Mouse (Mus musculus) hindbrain, embryonic 14.5 days (tissue): Measurements from ENCODE around the gene Pcgf1. TPM values are rescaled to one million over a fixed set of nuclear protein-coding genes. Genes with fewer than 3 reads are reported as not detected.

Experiments used
- ATAC-seq: fragments of 200-750 bp; cut with Nextera tagmentation; 2 replicates; pipeline ENCODE4 v1.8.0; 2017; ENCODE audit warnings: moderate number of reproducible peaks, mild to moderate bottlenecking, moderate TSS enrichment, moderate library complexity; ENCODE audit not compliant: low FRiP score
- DNase-seq: peaks from one replicate; pipeline ENCODE4 v3.0.0-alpha.2; 2015; ENCODE audit warnings: low spot score
- H3K27ac ChIP-seq: fragments of 300-500 bp; sonication (generic); 2 replicates; pipeline ENCODE4 v1.5.1; 2014; ENCODE audit warnings: mild to moderate bottlenecking, moderate library complexity
- H3K27me3 ChIP-seq: fragments of 300-500 bp; sonication (generic); 2 replicates; pipeline ENCODE4 v1.6.1; 2014; ENCODE audit warnings: mild to moderate bottlenecking, low read length, mixed read lengths; ENCODE audit not compliant: control insufficient read depth, insufficient read depth
- H3K36me3 ChIP-seq: fragments of 300-500 bp; sonication (generic); replicated peaks from 2 replicates; pipeline ENCODE4 v1.6.1; 2014; ENCODE audit not compliant: control insufficient read depth, insufficient read depth
- H3K4me1 ChIP-seq: fragments of 300-500 bp; sonication (generic); replicated peaks from 2 replicates; pipeline ENCODE4 v1.6.1; 2014; ENCODE audit warnings: antibody characterized with exemption, low read length, mixed read lengths; ENCODE audit not compliant: control insufficient read depth, insufficient read depth
- H3K4me2 ChIP-seq: fragments of 300-500 bp; sonication (generic); replicated peaks from 2 replicates; pipeline ENCODE4 v1.6.1; 2014; ENCODE audit warnings: mild to moderate bottlenecking, moderate library complexity
- H3K4me3 ChIP-seq: fragments of 300-500 bp; sonication (generic); replicated peaks from 2 replicates; pipeline ENCODE4 v1.5.1; 2014; ENCODE audit warnings: mild to moderate bottlenecking, low read length
- H3K9ac ChIP-seq: fragments of 300-500 bp; sonication (generic); 2 replicates; pipeline ENCODE4 v1.6.1; 2014
- H3K9me3 ChIP-seq: fragments of 300-500 bp; sonication (generic); 2 replicates; pipeline ENCODE4 v1.6.1; 2016; ENCODE audit warnings: low read length; ENCODE audit not compliant: control insufficient read depth
- WGBS: fragments of 180-500 bp; shearing (Covaris S2); extraction: QIAGEN DNeasy Blood & Tissue Kit; methylation state at CpG from one replicate; pipeline ENCODE4 v1.1.7; 2014; 5-methylcytosine and 5-hydroxymethylcytosine counted together
- microRNA counts: library from miRNA; unstranded; fragments of <30 nt; microRNA quantifications from one replicate; lab custom pipeline; 2016
- microRNA-seq: library from miRNA; unstranded; fragments of <30 nt; microRNA quantifications from one replicate; pipeline ENCODE4, GENCODE M21; 2016
- polyA plus RNA-seq: library from polyadenylated mRNA; unstranded; fragments of >200 nt; fragmentation: Nextera tagmentation; extraction: Ambion mirVana; gene quantifications from 2 replicates; pipeline ENCODE4 v1.2.1, GENCODE M21; 2014

Gene Pcgf1
- polyA plus RNA-seq, 1 experiment from 2014 or later, result 36.7 TPM

- no peaks in the 10 kb centered on the region for H3K36me3 ChIP-seq
- H3K4me3 ChIP-seq, result peak within 1 kb of the TSS; percentile 53
- peaks cover 28% of the 10 kb centered on the region for H3K4me1 ChIP-seq
- no peaks in the 10 kb centered on the region for H3K9me3 ChIP-seq
- H3K9ac ChIP-seq, result peak within 1 kb of the TSS; percentile 55
- 0 out of 2 replicates have a peak within 1 kb of the TSS, but pooled peaks have one; percentile 38 for H3K27ac ChIP-seq
- WGBS, result 28% methylated on average over 5 of the region's 5 CpGs
- DNase-seq (no peak), ATAC-seq (no peak)
- H3K27me3 ChIP-seq, result no peaks in the 10 kb centered on the region
- H3K4me2 ChIP-seq, result peak within 1 kb of the TSS; percentile 88
Observed at GRCm38 (mm10) chr6:83125331-83125730, 47.7 kb downstream of the Pcgf1 start, which contains the start of gene Ino80b. Gene Ino80b, minus strand, starts transcription at chr6:83125431.

- H3K9ac ChIP-seq, result no peak overlapping the region
- 98% methylated on average over 5 of the region's 5 CpGs for WGBS
- ATAC-seq, result no peak
Observed at GRCm38 (mm10) chr6:83127419-83127818, 49.8 kb downstream of the Pcgf1 start.

More at GRCm38 (mm10) chr6:83127419-83127818, 49.8 kb downstream of the Pcgf1 start:
- DNase-seq, result no peak
- Histone ChIP-seq H3K4me2 (no peak overlapping the region), H3K4me3 (no peak overlapping the region), H3K9me3 (no peaks in the 10 kb centered on the region), H3K36me3 (no peaks in the 10 kb centered on the region), H3K27me3 (no peaks in the 10 kb centered on the region), H3K27ac (no peak overlapping the region), H3K4me1 (peaks cover 21% of the 10 kb centered on the region)

MicroRNAs within 50 kb of the gene (microRNA counts, 519-probe panel; counts per million panel counts)
- microRNA mmu-miR-3470a+mmu-miR-3470b (lab: Ali Mortazavi, UCI), result not detected

Small RNAs within 50 kb of the gene (microRNA-seq; reads per million reads assigned to microRNA genes)
- gene Mir3470a, result not detected
- not detected for gene Mir7040

Other genes starting within 250 kb of the Pcgf1 start
- 14.0 and 14.4 TPM in 2 replicates for gene Sema4f, start 138.1 kb upstream of the Pcgf1 start, polyA plus RNA-seq
- 0.16 TPM in 1 of 2 replicates, not detected in the other for gene M1ap, start 131.0 kb upstream of the Pcgf1 start, polyA plus RNA-seq
- gene Dok1, start 44.4 kb upstream of the Pcgf1 start, polyA plus RNA-seq, result 1.2 and 2.2 TPM in 2 replicates
- gene Loxl3, start 43.7 kb upstream of the Pcgf1 start, polyA plus RNA-seq, result 3.5 and 4.9 TPM in 2 replicates
- 109 and 111 TPM in 2 replicates for gene Aup1, start 23.3 kb upstream of the Pcgf1 start, polyA plus RNA-seq
- gene Htra2, start 22.6 kb upstream of the Pcgf1 start, polyA plus RNA-seq, result 40.4 and 42.9 TPM in 2 replicates
- gene Dqx1, start 20.0 kb upstream of the Pcgf1 start, polyA plus RNA-seq, result 0.29 TPM in 2 replicates
- 0.22 TPM in 1 of 2 replicates, not detected in the other for gene Tlx2, start 7.6 kb upstream of the Pcgf1 start, polyA plus RNA-seq
- not detected in 2 replicates for gene Lbx2, start 8.5 kb downstream of the Pcgf1 start, polyA plus RNA-seq
- gene Ccdc142, start 23.7 kb downstream of the Pcgf1 start, polyA plus RNA-seq, result 3.5 and 4.2 TPM in 2 replicates
- gene Gm42688, start 23.7 kb downstream of the Pcgf1 start, polyA plus RNA-seq, result 4.9 and 5.3 TPM in 2 replicates
- gene Mrpl53, start 31.2 kb downstream of the Pcgf1 start, polyA plus RNA-seq, result 110 and 129 TPM in 2 replicates
- gene Mogs, start 37.6 kb downstream of the Pcgf1 start, polyA plus RNA-seq, result 23.9 and 24.0 TPM in 2 replicates
- 114 and 134 TPM in 2 replicates for gene Wbp1, start 43.7 kb downstream of the Pcgf1 start, polyA plus RNA-seq
- gene Ino80b, start 47.6 kb downstream of the Pcgf1 start, polyA plus RNA-seq, result 15.4 and 15.8 TPM in 2 replicates
- 8.9 and 9.8 TPM in 2 replicates for gene Rtkn, start 57.6 kb downstream of the Pcgf1 start, polyA plus RNA-seq
- 17.8 and 18.0 TPM in 2 replicates for gene Wdr54, start 78.5 kb downstream of the Pcgf1 start, polyA plus RNA-seq
- 7.1 and 7.5 TPM in 2 replicates for gene 1700003E16Rik, start 78.5 kb downstream of the Pcgf1 start, polyA plus RNA-seq
- 147 and 155 TPM in 2 replicates for gene Dctn1, start 88.1 kb downstream of the Pcgf1 start, polyA plus RNA-seq
- gene Slc4a5, start 142.0 kb downstream of the Pcgf1 start, polyA plus RNA-seq, result 3.5 and 4.8 TPM in 2 replicates
- 30.4 and 35.7 TPM in 2 replicates for gene Mthfd2, start 248.0 kb downstream of the Pcgf1 start, polyA plus RNA-seq
- 27.8 and 30.6 TPM in 2 replicates for gene Mob1a, start 248.1 kb downstream of the Pcgf1 start, polyA plus RNA-seq